Mouse (Mus musculus): ENCODE measurements around the gene Mafb. TPM values are rescaled to one million over a fixed set of nuclear protein-coding genes. Genes with fewer than 3 reads are reported as not detected.

The Mafb gene
- total and polyA plus RNA-seq, 2 experiments: 6.3 to 22.3 TPM

DNA sequence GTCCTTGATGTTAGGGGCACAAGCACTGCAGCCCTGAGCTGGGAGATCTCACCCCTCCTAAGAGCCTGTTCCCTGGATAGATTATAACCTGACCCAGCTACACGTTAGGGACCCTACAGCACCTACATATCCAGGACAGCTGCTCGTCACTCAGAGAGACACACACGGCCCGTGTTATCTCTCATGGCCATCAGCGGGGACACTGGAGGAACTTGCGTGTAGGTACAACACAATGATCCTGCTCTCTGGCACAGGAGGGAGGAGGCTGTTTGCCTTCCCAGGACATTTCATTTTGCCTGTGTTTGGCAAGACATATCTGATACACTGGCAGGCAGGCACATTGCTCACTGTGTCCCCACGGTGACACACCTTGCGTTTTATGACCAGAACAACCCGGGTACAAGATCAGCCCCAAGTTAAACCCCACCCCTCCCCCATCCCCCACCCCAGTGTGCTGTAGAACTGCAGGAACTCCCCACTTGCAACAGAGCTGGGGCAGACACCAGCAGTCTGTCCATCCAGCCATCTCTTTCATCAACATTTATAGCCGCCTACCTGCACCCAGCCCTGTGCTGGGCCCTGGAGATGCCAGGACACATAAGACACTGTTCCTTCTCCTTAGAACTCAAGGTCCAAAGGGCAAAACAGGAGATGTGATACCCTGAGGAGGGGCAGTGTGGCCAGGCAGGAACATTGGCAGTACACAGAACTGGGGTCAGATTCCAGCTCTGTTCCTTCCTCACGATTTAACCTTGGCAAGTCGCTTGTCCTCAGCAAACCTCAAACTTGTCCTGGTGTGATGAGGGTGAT is 34.1 kb downstream of the Mafb start:
- no peaks in the 10 kb centered on the region for H3K79me2 ChIP-seq (ENCODE audit: control insufficient read depth, insufficient read depth, low read length)
- peak; percentile 99 for DNase-seq (ENCODE audit: extremely low read depth, low read depth, low spot score)
- H3K9ac ChIP-seq (ENCODE audit: low read depth, low read length): peak overlapping the region; percentile 50
- H3K27ac ChIP-seq (replicated peaks; ENCODE audit: insufficient read depth, low read depth, low read length): peak overlapping the region; percentile 93
- TF ChIP-seq CTCF (IDR thresholded peaks at IDR 0.05; ENCODE audit: low read depth, low read length): no peak
- TF ChIP-seq POLR2A (IDR thresholded peaks at IDR 0.05; ENCODE audit: extremely low read depth, insufficient read depth, low read length): no peak
- H3K4me1 ChIP-seq (ENCODE audit: control insufficient read depth, insufficient read depth, low read length): peaks cover 27% of the 10 kb centered on the region
- 32% methylated on average over 12 of the region's 12 CpGs for WGBS
- no peaks in the 10 kb centered on the region for H3K27me3 ChIP-seq (ENCODE audit: control insufficient read depth, insufficient read depth, low read length)
- H3K4me3 ChIP-seq (ENCODE audit: insufficient read depth, low read depth, low read length): peak overlapping the region; percentile 7
- H3K36me3 ChIP-seq (ENCODE audit: control insufficient read depth, insufficient read depth, low read length): no peaks in the 10 kb centered on the region

DNA sequence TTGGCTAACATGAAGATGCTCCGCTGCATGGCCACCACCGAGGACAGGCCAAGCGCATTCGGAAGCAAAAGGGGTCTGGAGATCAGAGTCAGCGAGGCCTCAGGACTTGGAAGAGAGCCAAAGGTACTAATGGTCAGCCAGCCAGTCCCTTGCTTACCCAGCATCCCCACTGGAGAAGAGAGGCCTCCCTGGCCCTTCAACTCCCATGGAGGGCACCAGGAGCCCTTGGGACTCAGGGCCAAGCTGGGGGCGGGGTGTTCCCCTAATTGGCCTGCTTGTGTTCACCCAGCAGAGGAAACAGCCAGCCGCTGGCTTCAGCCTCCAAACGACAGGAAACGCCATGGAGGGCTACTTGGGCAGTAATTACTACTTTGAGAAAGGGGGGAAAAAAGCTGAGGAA is 38.0 kb downstream of the Mafb start:
- Histone ChIP-seq H3K4me1 (ENCODE audit: control insufficient read depth, insufficient read depth, low read length) (peaks cover 25% of the 10 kb centered on the region), H3K36me3 (ENCODE audit: control insufficient read depth, insufficient read depth, low read length) (no peaks in the 10 kb centered on the region), H3K27me3 (ENCODE audit: control insufficient read depth, insufficient read depth, low read length) (no peaks in the 10 kb centered on the region), H3K9ac (ENCODE audit: low read depth, low read length) (no peak overlapping the region), H3K27ac (replicated peaks; ENCODE audit: insufficient read depth, low read depth, low read length) (no peak overlapping the region), H3K4me3 (ENCODE audit: insufficient read depth, low read depth, low read length) (no peak overlapping the region), H3K79me2 (ENCODE audit: control insufficient read depth, insufficient read depth, low read length) (no peaks in the 10 kb centered on the region)
- 75% methylated on average over 9 of the region's 9 CpGs for WGBS
- DNase-seq (ENCODE audit: extremely low read depth, low read depth, low spot score): peak; percentile 24
- TF ChIP-seq CTCF (IDR thresholded peaks at IDR 0.05; ENCODE audit: low read depth, low read length) (no peak), POLR2A (IDR thresholded peaks at IDR 0.05; ENCODE audit: extremely low read depth, insufficient read depth, low read length) (no peak)

DNA sequence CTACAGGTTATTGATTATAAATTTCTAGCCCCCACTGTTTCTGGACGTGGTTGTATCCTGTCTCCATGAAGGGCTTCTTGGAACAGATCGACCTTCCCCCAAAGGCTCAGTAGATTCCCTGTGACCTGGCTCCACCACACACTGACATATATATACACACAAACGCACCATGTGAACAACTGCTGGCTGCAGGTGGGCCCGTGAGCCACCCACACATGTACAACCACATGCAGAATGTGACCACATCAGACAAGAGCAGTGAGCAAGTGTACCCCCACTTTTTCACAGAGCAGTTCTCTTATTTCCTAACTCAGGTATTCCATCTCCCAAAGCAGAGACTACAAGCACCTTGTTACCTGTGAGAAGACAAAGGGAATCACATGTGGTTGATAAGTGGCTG is 39.1 kb downstream of the Mafb start:
- no peak overlapping the region for H3K4me3 ChIP-seq (ENCODE audit: insufficient read depth, low read depth, low read length)
- no peaks in the 10 kb centered on the region for H3K36me3 ChIP-seq (ENCODE audit: control insufficient read depth, insufficient read depth, low read length)
- TF ChIP-seq POLR2A (IDR thresholded peaks at IDR 0.05; ENCODE audit: extremely low read depth, insufficient read depth, low read length) (no peak), CTCF (IDR thresholded peaks at IDR 0.05; ENCODE audit: low read depth, low read length) (no peak)
- H3K27me3 ChIP-seq (ENCODE audit: control insufficient read depth, insufficient read depth, low read length): no peaks in the 10 kb centered on the region
- peaks cover 16% of the 10 kb centered on the region for H3K4me1 ChIP-seq (ENCODE audit: control insufficient read depth, insufficient read depth, low read length)
- H3K9ac ChIP-seq (ENCODE audit: low read depth, low read length): no peak overlapping the region
- 78% methylated on average over 4 of the region's 4 CpGs for WGBS
- no peak for DNase-seq (ENCODE audit: extremely low read depth, low read depth, low spot score)
- no peak overlapping the region for H3K27ac ChIP-seq (replicated peaks; ENCODE audit: insufficient read depth, low read depth, low read length)
- H3K79me2 ChIP-seq (ENCODE audit: control insufficient read depth, insufficient read depth, low read length): no peaks in the 10 kb centered on the region

DNA sequence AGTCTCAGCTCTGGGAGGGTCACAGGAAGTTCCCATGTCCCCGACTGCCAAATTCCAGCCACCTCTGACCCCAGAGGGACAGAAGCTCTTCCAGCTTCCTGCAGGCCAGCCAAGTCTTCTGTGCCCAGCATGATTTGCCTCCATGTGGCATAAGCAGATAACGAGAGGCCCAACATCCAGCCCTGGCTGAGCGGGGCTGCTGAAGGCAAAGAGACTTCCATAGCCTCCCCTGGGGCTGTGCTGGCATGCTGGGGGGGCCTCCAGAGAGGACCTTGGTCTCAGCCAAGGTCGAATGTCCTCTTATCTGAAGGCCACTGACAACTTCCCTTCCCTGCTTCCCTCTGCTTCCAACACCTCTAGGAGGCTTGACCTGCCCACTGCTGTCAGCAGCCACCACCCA is 39.7 kb downstream of the Mafb start:
- peaks cover 13% of the 10 kb centered on the region for H3K4me1 ChIP-seq (ENCODE audit: control insufficient read depth, insufficient read depth, low read length)
- no peak overlapping the region for H3K4me3 ChIP-seq (ENCODE audit: insufficient read depth, low read depth, low read length)
- no peaks in the 10 kb centered on the region for H3K36me3 ChIP-seq (ENCODE audit: control insufficient read depth, insufficient read depth, low read length)
- H3K27me3 ChIP-seq (ENCODE audit: control insufficient read depth, insufficient read depth, low read length): no peaks in the 10 kb centered on the region
- H3K9ac ChIP-seq (ENCODE audit: low read depth, low read length): peak overlapping the region; percentile 10; the same call in 1 of the 2 replicates
- 6% methylated on average over 4 of the region's 4 CpGs for WGBS
- H3K27ac ChIP-seq (replicated peaks; ENCODE audit: insufficient read depth, low read depth, low read length): peak overlapping the region; percentile 32
- no peaks in the 10 kb centered on the region for H3K79me2 ChIP-seq (ENCODE audit: control insufficient read depth, insufficient read depth, low read length)
- DNase-seq (ENCODE audit: extremely low read depth, low read depth, low spot score): peak; percentile 89
- TF ChIP-seq POLR2A (IDR thresholded peaks at IDR 0.05; ENCODE audit: extremely low read depth, insufficient read depth, low read length) (no peak), CTCF (IDR thresholded peaks at IDR 0.05; ENCODE audit: low read depth, low read length) (no peak)

DNA sequence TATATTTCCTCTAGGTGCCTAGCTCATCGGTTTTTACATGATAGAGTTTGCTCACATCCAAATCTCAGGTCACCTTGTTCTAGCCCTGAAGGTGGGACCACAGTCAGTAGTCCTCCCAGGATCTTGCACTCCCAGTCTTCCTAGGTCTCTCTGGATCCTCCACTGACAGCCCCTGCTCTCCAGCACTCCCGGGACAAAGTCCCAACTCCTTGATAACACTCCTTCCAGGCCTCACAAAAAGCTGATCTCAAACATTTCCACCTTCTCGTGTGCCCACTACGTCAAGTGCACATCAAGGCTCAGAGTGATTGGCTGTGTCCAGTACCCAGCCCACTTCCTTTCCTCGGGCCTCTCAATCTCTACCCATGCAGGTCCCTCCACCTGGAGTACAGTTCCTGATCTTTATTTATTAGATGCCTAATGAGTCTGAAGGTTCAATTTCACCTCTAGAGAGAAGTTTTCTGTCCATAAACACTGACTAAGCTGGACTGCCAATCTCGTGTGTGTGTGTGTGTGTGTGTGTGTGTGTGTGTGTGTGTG is 41.7 kb downstream of the Mafb start:
- no peaks in the 10 kb centered on the region for H3K79me2 ChIP-seq (ENCODE audit: control insufficient read depth, insufficient read depth, low read length)
- H3K36me3 ChIP-seq (ENCODE audit: control insufficient read depth, insufficient read depth, low read length): no peaks in the 10 kb centered on the region
- TF ChIP-seq POLR2A (IDR thresholded peaks at IDR 0.05; ENCODE audit: extremely low read depth, insufficient read depth, low read length): no peak
- no peak for TF ChIP-seq CTCF (IDR thresholded peaks at IDR 0.05; ENCODE audit: low read depth, low read length)
- H3K27me3 ChIP-seq (ENCODE audit: control insufficient read depth, insufficient read depth, low read length): no peaks in the 10 kb centered on the region
- 82% methylated on average over 6 of the region's 6 CpGs for WGBS
- no peak for DNase-seq (ENCODE audit: extremely low read depth, low read depth, low spot score)
- H3K9ac ChIP-seq (ENCODE audit: low read depth, low read length): no peak overlapping the region
- H3K4me3 ChIP-seq (ENCODE audit: insufficient read depth, low read depth, low read length): no peak overlapping the region
- no peak overlapping the region for H3K27ac ChIP-seq (replicated peaks; ENCODE audit: insufficient read depth, low read depth, low read length)
- peaks cover 8% of the 10 kb centered on the region for H3K4me1 ChIP-seq (ENCODE audit: control insufficient read depth, insufficient read depth, low read length)

DNA sequence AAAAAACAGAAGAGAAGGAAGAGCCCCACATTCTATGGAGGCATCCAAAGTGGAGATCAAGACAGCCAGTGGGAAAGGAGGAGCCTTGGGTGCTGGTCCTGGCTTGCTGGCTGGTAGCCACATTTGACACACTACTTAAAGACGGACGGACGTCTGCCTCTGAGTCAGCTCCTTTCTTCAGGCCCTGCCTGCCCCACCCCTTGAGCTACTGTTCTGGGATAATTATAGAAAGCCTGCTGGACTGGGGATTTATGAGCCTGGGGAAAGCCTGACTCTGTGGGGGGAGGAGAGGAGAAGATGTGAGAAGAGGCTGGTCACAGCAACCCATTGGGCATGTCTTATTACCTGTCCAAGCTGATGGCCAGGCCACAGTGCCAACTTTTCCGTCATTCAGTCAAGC is 45.0 kb downstream of the Mafb start:
- no peak for DNase-seq (ENCODE audit: extremely low read depth, low read depth, low spot score)
- Histone ChIP-seq H3K4me1 (ENCODE audit: control insufficient read depth, insufficient read depth, low read length) (no peaks in the 10 kb centered on the region), H3K4me3 (ENCODE audit: insufficient read depth, low read depth, low read length) (no peak overlapping the region), H3K79me2 (ENCODE audit: control insufficient read depth, insufficient read depth, low read length) (no peaks in the 10 kb centered on the region), H3K27me3 (ENCODE audit: control insufficient read depth, insufficient read depth, low read length) (no peaks in the 10 kb centered on the region), H3K9ac (ENCODE audit: low read depth, low read length) (no peak overlapping the region), H3K36me3 (ENCODE audit: control insufficient read depth, insufficient read depth, low read length) (no peaks in the 10 kb centered on the region), H3K27ac (replicated peaks; ENCODE audit: insufficient read depth, low read depth, low read length) (no peak overlapping the region)
- TF ChIP-seq CTCF (IDR thresholded peaks at IDR 0.05; ENCODE audit: low read depth, low read length) (no peak), POLR2A (IDR thresholded peaks at IDR 0.05; ENCODE audit: extremely low read depth, insufficient read depth, low read length) (no peak)
- WGBS: 70% methylated on average over 4 of the region's 4 CpGs
